Mouse (Mus musculus): Measurements from ENCODE around the gene Ttll8.
A peak's percentile ranks its signal among the peaks of the same experiment; 100 is the strongest.

Gene Ttll8

DNA sequence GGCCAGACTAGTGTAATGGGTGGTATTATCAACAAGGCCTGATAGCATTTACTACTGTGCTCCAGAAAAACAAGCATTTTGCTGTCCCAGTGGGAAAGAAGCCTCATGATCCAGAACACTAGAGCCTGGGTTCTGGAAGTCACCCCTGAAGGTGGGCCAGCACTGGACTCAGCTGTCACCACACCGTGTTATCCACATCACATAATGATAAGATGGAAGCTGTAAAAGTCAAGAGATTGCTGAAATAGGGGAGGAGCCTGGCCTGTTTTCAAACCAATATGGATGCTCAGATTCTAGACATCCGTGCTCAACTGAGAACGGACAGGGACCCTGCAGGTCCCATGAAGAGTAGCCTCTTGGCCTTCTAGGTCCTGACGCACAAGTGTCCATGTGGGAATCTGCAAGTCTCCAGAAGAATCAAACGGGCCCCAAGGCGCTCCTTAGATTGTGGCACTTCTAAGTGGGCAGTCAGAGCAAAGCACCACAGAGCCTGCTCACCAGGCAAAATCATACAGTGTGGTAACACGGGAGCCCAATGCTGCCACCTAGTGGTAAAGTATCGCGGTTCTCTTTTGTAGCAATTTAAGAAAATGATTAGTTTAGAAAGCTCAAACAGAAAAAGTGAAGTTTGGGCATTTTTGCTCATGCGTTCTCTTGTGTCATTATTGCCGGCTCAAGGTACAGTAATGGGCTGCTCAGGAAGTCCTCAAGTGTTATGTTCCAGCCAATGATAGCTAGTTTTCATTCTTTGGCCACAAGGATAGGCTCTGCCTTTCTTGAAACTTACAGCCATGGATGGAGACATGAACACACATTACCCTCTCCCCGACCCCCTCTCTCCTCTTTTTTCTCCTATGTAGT is 32.9 kb downstream of the Ttll8 start:
- DNase-seq = peak; percentile 89

DNA sequence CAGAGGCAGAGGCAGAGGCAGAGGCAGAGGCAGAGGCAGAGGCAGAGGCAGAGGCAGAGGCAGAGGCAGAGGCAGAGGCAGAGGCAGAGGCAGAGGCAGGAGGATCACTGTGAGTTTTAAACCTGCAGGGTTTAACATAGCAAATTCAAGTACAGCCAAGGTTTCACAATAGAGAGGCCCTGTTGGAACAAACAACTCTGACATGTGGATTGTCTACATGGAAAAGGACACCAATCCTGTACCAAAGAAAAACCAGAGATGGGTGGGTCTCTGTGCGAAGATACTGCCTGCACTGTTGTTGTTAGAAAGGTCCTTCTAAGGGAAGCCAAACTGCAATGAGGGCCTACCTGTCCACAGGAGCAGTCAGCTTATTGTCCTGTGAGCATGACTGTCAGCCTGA is 34.2 kb downstream of the Ttll8 start:
- no peak for DNase-seq

GRCm38 (mm10) chr15:88919328-88919727 is 34.9 kb downstream of the Ttll8 start:
- DNase-seq = peak; percentile 61

- DNase-seq = no peak
Observed at GRCm38 (mm10) chr15:88917126-88917525, 37.1 kb downstream of the Ttll8 start.

- no peak for DNase-seq
Observed at GRCm38 (mm10) chr15:88916366-88916765, 37.9 kb downstream of the Ttll8 start.

DNA sequence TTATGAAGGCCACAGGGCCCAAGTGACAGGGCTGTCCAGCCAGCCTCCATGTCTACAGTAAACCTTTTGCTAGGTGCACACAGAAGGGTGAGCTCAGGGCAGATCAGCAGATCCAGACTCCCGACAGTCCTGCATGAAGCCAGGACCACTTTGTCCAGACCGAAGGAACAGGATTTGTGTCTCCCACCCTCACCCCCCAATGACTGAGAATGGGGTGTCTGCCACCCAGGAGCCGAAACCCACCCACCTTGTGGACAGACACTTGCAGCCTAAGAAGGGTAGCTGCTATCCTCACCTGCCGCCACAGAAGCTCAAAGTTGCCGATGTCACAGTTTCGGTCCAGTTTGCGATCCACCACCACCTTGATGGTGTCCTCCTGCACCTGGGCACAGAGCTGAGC is 39.2 kb downstream of the Ttll8 start:
- DNase-seq = no peak

GRCm38 (mm10) chr15:88906347-88906746 is 47.9 kb downstream of the Ttll8 start:
- no peak for DNase-seq

- no peak for DNase-seq
Observed at GRCm38 (mm10) chr15:88904056-88904811, 50.0 kb downstream of the Ttll8 start.

GRCm38 (mm10) chr15:88903086-88903485 is 51.1 kb downstream of the Ttll8 start:
- DNase-seq = no peak

DNA sequence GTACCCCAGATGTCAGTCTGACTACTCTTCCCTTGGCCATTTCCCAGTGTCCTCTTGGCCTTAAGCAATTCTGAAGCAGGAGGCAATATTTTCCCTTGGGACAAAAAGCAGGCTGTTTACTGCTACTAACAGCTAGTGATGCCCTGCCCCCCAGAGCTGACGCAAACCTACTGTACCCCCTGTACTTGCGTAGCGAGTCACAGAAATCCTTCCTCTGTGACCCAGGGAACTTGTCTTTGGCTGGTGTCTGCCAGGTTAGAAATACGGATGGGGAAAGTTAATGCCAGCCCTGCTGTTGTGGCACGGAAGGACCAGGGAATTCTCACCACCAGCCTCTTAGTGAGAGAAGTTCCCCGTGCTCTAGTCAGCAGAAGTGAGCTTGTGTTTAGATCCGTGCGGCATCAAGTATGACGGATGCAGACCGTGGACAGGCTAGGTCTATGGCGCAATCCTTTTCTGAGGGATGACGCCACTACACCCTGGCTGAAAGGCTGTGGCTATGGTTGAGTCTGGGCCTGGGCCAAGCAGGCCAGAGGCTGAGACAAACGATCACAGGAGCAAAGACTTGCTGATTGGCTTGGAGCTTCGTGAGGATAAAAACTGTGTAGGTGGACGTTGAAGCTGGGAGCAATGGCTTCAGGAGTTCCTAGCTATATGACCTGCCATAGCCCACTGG is 51.9 kb downstream of the Ttll8 start:
- DNase-seq = no peak

DNA sequence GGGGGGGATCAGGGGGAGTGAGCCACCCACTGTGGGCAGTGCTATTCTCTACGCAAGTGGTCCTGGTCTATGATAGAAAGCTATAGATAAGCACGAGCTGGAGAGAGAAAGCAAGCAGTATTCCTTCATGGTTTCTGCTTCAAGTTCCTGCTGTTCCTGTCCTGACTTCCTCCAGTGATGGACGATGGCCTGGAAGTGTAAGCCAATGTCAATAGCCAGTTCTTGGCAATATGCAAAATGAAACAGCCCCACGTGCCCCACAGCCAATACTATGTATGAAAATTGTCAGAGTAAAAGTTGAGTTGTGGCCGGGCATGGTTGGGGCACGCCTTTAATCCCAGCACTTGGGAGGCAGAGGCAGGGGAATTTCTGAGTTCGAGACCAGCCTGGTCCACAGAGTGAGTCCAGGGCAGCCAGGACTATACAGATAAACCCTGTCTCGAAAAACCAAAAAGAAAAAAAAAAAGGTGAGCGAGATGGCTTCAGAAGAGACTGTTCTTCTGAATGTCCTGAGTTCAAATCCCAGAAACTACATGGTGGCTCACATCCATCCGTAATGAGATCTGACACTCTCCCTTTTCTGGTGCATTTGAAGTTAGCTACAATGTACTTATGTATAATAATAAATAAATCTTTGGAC is 57.8 kb downstream of the Ttll8 start:
- no peak for DNase-seq

- no peak for DNase-seq
Observed at GRCm38 (mm10) chr15:88895891-88896290, 58.3 kb downstream of the Ttll8 start.

- DNase-seq = no peak
Observed at GRCm38 (mm10) chr15:88895119-88895518, 59.1 kb downstream of the Ttll8 start.

- no peak for DNase-seq
Observed at GRCm38 (mm10) chr15:88892876-88893275, 61.3 kb downstream of the Ttll8 start.

GRCm38 (mm10) chr15:88892252-88892651 is 62.0 kb downstream of the Ttll8 start:
- DNase-seq = no peak

GRCm38 (mm10) chr15:88891676-88892040 is 62.6 kb downstream of the Ttll8 start:
- DNase-seq = no peak

DNA sequence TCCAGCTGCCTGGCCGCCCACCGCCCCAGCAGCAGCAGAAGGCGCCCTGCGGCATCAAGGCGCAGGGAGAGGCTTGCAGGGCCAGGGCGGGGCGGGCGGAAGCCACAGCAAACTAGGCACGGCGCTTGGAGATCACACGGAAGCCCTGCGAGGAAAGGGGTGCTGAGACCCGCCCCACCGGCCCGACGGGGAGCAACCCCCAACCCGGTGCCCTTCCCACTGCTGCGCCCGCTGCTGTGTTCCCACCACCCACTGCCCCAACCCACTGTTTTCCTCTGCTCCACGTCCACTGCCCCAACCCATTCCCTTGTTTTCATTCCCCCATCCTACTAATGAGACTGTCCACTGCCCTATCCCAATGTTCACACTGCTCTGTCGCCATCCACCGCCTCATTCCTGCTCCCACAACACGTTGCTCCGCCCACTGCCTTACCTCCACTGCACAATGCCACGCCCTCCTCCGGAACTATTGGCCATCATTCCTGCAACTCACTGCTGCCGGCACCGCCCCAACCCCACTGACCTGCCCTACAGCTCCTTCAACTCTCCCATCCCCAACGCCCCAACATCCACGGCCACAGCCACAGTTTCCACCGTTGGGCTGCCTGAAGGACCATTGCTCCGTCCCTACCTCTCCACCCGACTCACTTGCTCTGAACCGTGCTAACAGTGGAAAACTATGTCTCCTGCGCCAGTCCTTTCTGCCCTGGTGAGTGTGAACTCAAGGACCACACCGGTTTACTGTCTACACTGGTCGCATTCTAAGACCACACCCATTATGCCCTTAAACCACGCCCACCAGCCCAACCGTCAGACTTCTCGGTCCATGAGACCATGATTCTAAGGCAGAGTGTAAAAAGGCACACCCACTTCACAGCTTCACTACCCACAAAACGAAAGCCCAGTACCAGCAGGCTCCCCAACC is 63.2 kb downstream of the Ttll8 start:
- DNase-seq = peak; percentile 88

GRCm38 (mm10) chr15:88889994-88890393 is 64.2 kb downstream of the Ttll8 start:
- no peak for DNase-seq

- no peak for DNase-seq
Observed at GRCm38 (mm10) chr15:88889032-88889431, 65.2 kb downstream of the Ttll8 start.

GRCm38 (mm10) chr15:88885376-88885775 is 68.8 kb downstream of the Ttll8 start:
- DNase-seq = no peak

DNA sequence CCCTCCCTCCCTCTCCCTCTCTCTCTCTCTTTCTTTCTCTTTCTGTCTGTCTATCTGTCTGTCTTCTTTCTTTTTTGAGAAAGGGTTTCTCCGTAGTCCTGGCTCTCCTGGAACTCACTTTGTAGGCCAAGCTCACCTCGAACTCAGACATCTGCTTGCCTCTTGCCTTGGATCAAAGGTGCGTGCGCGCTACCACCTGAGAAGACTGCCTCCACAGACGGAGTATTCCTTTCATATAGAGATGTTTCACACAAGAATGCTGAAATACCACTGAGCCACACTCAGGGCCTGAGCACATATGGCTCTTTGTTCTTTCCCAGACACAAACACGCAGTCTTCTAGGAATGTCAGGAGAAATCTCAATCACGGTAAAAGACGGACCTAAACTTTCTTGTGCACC is 70.9 kb downstream of the Ttll8 start:
- DNase-seq = no peak

DNA sequence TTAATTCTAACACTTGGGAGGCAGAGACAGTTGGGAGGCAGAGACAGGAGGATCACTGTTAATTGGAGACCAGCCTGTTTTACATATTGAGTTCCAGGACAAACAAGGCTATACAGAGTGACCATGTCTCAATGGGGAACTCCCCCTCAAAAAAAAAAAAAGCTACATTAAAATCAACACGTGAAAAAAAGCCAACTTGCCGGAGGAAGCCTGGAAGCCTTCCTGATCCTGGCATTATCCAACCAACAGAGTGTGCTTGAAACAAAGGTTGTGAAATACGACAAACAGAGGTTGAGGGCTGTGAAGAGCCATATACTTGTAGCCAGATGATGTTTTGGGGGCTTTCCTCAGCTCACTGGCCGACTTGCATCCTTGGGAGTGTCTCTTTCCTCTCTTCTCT is 71.4 kb downstream of the Ttll8 start:
- no peak for DNase-seq

Data from kidney, postnatal 10 days (tissue).